Mouse (Mus musculus) kidney, adult 2 months (tissue): ENCODE data around the gene Nit1. TPM values are rescaled to one million over a fixed set of nuclear protein-coding genes. Genes with fewer than 3 reads are reported as not detected.
"Not testable (repeated sequence)": the region's sequence is repeated elsewhere in the genome, so short reads cannot be mapped to it uniquely, and the experiment has no call there.

Source experiments
- DNase-seq: peaks from one replicate; pipeline ENCODE4 v3.0.0; 2021
- H3K27ac ChIP-seq: fragments of 200-500 bp; 2 replicates; pipeline ENCODE4 v1.5.1; 2012; ENCODE audit warnings: low read depth, low read length, control low read depth, inconsistent platforms; ENCODE audit not compliant: insufficient read depth
- H3K27me3 ChIP-seq: fragments of 200-500 bp; replicated peaks from 2 replicates; pipeline ENCODE4 v1.6.1; 2012; ENCODE audit warnings: mild to moderate bottlenecking, moderate library complexity, low read length, inconsistent platforms; ENCODE audit not compliant: control insufficient read depth, insufficient read depth
- H3K36me3 ChIP-seq: fragments of 200-500 bp; 2 replicates; pipeline ENCODE4 v1.6.1; 2012; ENCODE audit warnings: mild to moderate bottlenecking, moderate library complexity, low read length, inconsistent platforms; ENCODE audit not compliant: control insufficient read depth, insufficient read depth
- H3K4me1 ChIP-seq: fragments of 200-500 bp; 2 replicates; pipeline ENCODE4 v1.6.1; 2011; ENCODE audit warnings: low read length; ENCODE audit not compliant: control insufficient read depth, insufficient read depth
- H3K4me3 ChIP-seq: fragments of 200-500 bp; 2 replicates; pipeline ENCODE4 v1.5.1; 2011; ENCODE audit warnings: mild to moderate bottlenecking, low read depth, low read length, control low read depth; ENCODE audit not compliant: insufficient read depth
- CTCF ChIP-seq: fragments of 200-500 bp; conservative IDR thresholded peaks from 2 replicates; pipeline ENCODE4 v1.5.1; 2011; ENCODE audit warnings: low read depth, mild to moderate bottlenecking, control low read depth, low read length, moderate library complexity, mixed read lengths; ENCODE audit not compliant: insufficient read depth, insufficient read length
- POLR2A ChIP-seq: fragments of 200-500 bp; IDR thresholded peaks from one replicate; pipeline ENCODE4 v1.6.1; 2011; ENCODE audit warnings: low read depth, low read length, control low read depth
- WGBS: fragments of 180-500 bp; shearing (Covaris S2); methylation state at CpG from one replicate; pipeline ENCODE4 v1.1.7; 2018; 5-methylcytosine and 5-hydroxymethylcytosine counted together
- polyA plus RNA-seq: library from polyadenylated mRNA; depleted of rRNA; stranded (reverse); fragments of >200 nt; gene quantifications from 2 replicates; pipeline ENCODE4 v1.2.3, GENCODE M21; 2012

Gene Nit1
- polyA plus RNA-seq, 1 experiment = 207 TPM

GRCm38 (mm10) chr1:171320151-171320550 is 25.3 kb downstream of the Nit1 start:
- Histone ChIP-seq H3K27me3 (no peaks in the 10 kb centered on the region), H3K27ac (no peak overlapping the region), H3K4me1 (peaks cover 2% of the 10 kb centered on the region; the same call in 1 of the 2 replicates), H3K36me3 (no peaks in the 10 kb centered on the region), H3K4me3 (peak overlapping the region; percentile 29)
- TF ChIP-seq POLR2A (no peak), CTCF (no peak)
- WGBS = 11% methylated on average over 5 of the region's 5 CpGs
- no peak for DNase-seq

DNA sequence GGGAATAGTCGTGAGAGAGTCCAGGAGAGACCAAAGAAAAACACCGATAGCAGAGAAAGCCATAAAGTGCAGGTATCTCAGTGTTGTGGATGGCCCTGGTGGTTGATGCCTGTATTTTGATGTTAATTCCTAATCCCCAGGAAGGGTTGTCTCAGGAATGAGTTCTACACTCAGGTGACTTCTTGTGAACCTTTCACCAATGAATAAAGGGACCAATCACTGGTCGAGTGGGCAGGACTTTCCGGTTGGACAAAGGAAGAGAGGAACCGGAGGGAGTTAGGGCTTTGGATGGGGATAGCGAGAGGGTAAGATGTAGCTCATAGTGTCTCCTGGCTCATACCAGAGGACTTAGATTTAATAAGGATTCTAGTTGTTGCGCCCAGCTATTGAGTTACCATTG is 25.7 kb downstream of the Nit1 start:
- DNase-seq = peak; percentile 69
- TF ChIP-seq CTCF (no peak), POLR2A (no peak)
- WGBS = 12% methylated on average over 7 of the region's 7 CpGs
- Histone ChIP-seq H3K27me3 (no peaks in the 10 kb centered on the region), H3K4me3 (peak overlapping the region; percentile 29), H3K27ac (no peak overlapping the region), H3K36me3 (no peaks in the 10 kb centered on the region), H3K4me1 (peaks cover 2% of the 10 kb centered on the region; the same call in 1 of the 2 replicates)

- DNase-seq = no peak
- TF ChIP-seq POLR2A (no peak), CTCF (no peak)
- WGBS = 56% methylated on average over 2 of the region's 2 CpGs
Measured at GRCm38 (mm10) chr1:171309321-171309720, 36.1 kb downstream of the Nit1 start.

DNA sequence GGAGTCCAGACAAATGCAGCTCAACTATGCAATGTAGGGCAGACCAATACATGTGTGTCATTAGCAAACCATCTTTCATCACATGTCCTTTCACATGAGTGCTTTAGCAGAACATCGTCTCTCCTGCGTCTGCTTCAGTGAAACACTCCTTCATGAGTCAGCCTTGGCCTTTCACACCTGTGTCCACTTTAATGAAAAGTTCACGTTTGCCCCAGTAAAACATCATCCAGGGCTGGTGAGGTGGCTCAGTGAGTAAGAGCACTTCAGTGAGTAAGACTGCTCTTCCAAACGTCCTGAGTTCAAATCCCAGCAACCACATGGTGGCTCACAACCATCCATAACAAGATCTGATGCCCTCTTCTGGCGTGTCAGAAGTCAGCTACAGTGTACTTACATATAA is 39.3 kb downstream of the Nit1 start:
- H3K4me3 ChIP-seq, H3K27me3 ChIP-seq, H3K27ac ChIP-seq, DNase-seq, H3K4me1 ChIP-seq, H3K36me3 ChIP-seq: not testable (repeated sequence)
- WGBS = 66% methylated on average over 5 of the region's 5 CpGs

More at GRCm38 (mm10) chr1:171309321-171309720, 36.1 kb downstream of the Nit1 start:
- Histone ChIP-seq H3K4me3 (no peak overlapping the region), H3K36me3 (no peaks in the 10 kb centered on the region), H3K27ac (no peak overlapping the region), H3K4me1 (no peaks in the 10 kb centered on the region), H3K27me3 (no peaks in the 10 kb centered on the region)

GRCm38 (mm10) chr1:171298226-171298625 is 47.2 kb downstream of the Nit1 start:
- H3K4me1 ChIP-seq = no peaks in the 10 kb centered on the region; the same call in 1 of the 2 replicates
- no peaks in the 10 kb centered on the region for H3K36me3 ChIP-seq
- H3K27me3 ChIP-seq = no peaks in the 10 kb centered on the region
- DNase-seq = no peak
- no peak overlapping the region for H3K27ac ChIP-seq
- H3K4me3 ChIP-seq = no peak overlapping the region
- 72% methylated on average over 3 of the region's 3 CpGs for WGBS
- no peak for TF ChIP-seq POLR2A
- TF ChIP-seq CTCF = no peak

DNA sequence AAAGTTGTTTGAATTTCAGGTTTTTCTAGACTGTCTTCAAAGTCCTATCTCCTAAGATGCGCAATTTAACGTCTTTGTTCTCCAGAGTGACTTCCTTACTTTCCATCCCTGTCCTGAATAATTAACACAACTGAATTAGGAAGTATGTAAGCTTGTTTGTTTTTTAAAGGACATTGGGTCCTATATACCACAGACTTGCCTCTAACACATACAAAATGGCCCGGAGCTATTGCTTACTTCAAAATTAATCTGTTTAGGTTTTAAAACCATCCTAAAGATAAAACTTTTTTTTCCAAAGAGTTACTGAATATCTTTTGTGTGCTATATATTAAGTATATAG is 50.4 kb downstream of the Nit1 start:
- no peaks in the 10 kb centered on the region; the same call in 1 of the 2 replicates for H3K4me1 ChIP-seq
- H3K27ac ChIP-seq = peak overlapping the region; percentile 97
- H3K4me3 ChIP-seq = peak overlapping the region; percentile 89
- H3K36me3 ChIP-seq = no peaks in the 10 kb centered on the region
- no peak for TF ChIP-seq POLR2A
- no peak for TF ChIP-seq CTCF
- H3K27me3 ChIP-seq = no peaks in the 10 kb centered on the region
- no peak for DNase-seq
- WGBS = 15% methylated on average over 3 of the region's 3 CpGs

DNA sequence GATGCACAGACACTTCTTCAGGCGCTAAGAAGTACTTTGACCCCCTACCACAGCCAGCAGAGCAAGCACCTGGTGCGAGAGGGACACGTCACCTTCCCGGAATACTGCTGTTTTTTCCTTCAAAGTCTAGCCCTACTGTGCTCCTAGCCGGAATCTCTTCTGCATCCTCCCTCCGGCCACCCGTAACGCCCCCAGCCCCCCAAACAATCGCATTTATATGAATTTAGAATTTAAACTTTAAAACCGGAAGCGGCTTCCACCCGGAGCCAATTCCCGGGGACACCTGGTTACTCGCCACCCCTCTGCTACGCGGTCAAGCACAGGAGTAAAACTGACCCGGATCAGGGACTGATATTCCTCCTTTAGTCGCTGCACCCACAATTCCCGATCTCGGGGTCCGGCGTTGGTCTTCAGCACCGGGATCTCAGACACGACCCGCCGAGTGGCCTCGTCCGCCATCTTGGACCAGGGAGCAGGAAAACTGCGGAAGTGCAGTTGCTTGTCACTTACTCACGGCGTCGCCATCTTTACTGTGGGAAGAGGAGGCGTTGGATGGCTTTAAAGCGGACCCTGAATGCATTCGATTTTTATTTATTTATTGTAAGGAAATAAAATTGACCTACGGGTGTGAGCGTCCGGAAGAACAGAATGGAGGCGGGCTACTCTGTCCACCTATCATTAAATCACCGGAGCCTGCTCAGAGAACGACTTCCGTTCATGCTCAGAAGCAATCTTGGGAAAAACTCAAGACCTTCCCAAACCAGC is 51.0 kb downstream of the Nit1 start, which contains the start of gene Ufc1:
Gene Ufc1 (minus strand): TSS at position 727 of the 765 bp plus-strand sequence.
- Histone ChIP-seq H3K4me3 (peak within 1 kb of the TSS; percentile 89), H3K36me3 (no peaks in the 10 kb centered on the region), H3K27ac (peak within 1 kb of the TSS; percentile 97), H3K27me3 (no peaks in the 10 kb centered on the region), H3K4me1 (no peaks in the 10 kb centered on the region; the same call in 1 of the 2 replicates)
- TF ChIP-seq CTCF (no peak; the same call in 1 of the 2 replicates), POLR2A (no peak)
- DNase-seq = peak; percentile 93
- under 1% methylated on average over 42 of the region's 42 CpGs for WGBS
